Mouse (Mus musculus): ENCODE measurements around the gene Cldn6. TPM values are rescaled to one million over a fixed set of nuclear protein-coding genes. Genes with fewer than 3 reads are reported as not detected.
A peak's percentile ranks its signal among the peaks of the same experiment; 100 is the strongest.

Cldn6 gene
- polyA plus RNA-seq, 1 experiment: 0.48 TPM

GRCm38 (mm10) chr17:23674271-23674952, 4.6 kb upstream of the Cldn6 start:
- H3K4me3 ChIP-seq (replicated peaks): peak overlapping the region; percentile 99

GRCm38 (mm10) chr17:23675127-23675526, 3.9 kb upstream of the Cldn6 start:
- Histone ChIP-seq H3K4me1 (peaks cover 72% of the 10 kb centered on the region), H3K9me3 (0 out of 2 replicates have a peak, but pooled peaks cover 3% of the 10 kb centered on the region), H3K4me3 (replicated peaks) (no peak overlapping the region), H3K27me3 (replicated peaks) (peaks cover 22% of the 10 kb centered on the region), H3K36me3 (replicated peaks; ENCODE audit: low read length) (peaks cover 6% of the 10 kb centered on the region)
- TF ChIP-seq GATA1 (IDR thresholded peaks at IDR 0.05; ENCODE audit: borderline replicate concordance, low read length) (no peak), FLI1 (IDR thresholded peaks at IDR 0.05; ENCODE audit: low read length) (no peak)

More at GRCm38 (mm10) chr17:23674271-23674952, 4.6 kb upstream of the Cldn6 start:
- peaks cover 13% of the 10 kb centered on the region for H3K36me3 ChIP-seq (replicated peaks; ENCODE audit: low read length)
- no peaks in the 10 kb centered on the region for H3K9me3 ChIP-seq
- TF ChIP-seq FLI1 (IDR thresholded peaks at IDR 0.05; ENCODE audit: low read length) (no peak), GATA1 (IDR thresholded peaks at IDR 0.05; ENCODE audit: borderline replicate concordance, low read length) (no peak)
- peaks cover 15% of the 10 kb centered on the region for H3K27me3 ChIP-seq (replicated peaks)
- H3K4me1 ChIP-seq: peaks cover 64% of the 10 kb centered on the region

- peaks cover 28% of the 10 kb centered on the region for H3K27me3 ChIP-seq (replicated peaks)
- no peaks in the 10 kb centered on the region for H3K36me3 ChIP-seq (replicated peaks; ENCODE audit: low read length)
- H3K4me3 ChIP-seq (replicated peaks): peak overlapping the region; percentile 93
- 0 out of 2 replicates have a peak, but pooled peaks cover 3% of the 10 kb centered on the region for H3K9me3 ChIP-seq
- no peak for TF ChIP-seq GATA1 (IDR thresholded peaks at IDR 0.05; ENCODE audit: borderline replicate concordance, low read length)
- TF ChIP-seq FLI1 (IDR thresholded peaks at IDR 0.05; ENCODE audit: low read length): no peak
- peaks cover 78% of the 10 kb centered on the region for H3K4me1 ChIP-seq
Measured at GRCm38 (mm10) chr17:23675564-23676281, 3.3 kb upstream of the Cldn6 start.

- peaks cover 79% of the 10 kb centered on the region for H3K4me1 ChIP-seq
- 0 out of 2 replicates have a peak, but pooled peaks cover 3% of the 10 kb centered on the region for H3K9me3 ChIP-seq
- no peaks in the 10 kb centered on the region for H3K36me3 ChIP-seq (replicated peaks; ENCODE audit: low read length)
- peaks cover 37% of the 10 kb centered on the region for H3K27me3 ChIP-seq (replicated peaks)
- peak overlapping the region; percentile 93 for H3K4me3 ChIP-seq (replicated peaks)
- TF ChIP-seq GATA1 (IDR thresholded peaks at IDR 0.05; ENCODE audit: borderline replicate concordance, low read length) (no peak), FLI1 (IDR thresholded peaks at IDR 0.05; ENCODE audit: low read length) (no peak)
Measured at GRCm38 (mm10) chr17:23676473-23677031, 2.5 kb upstream of the Cldn6 start.

- peaks cover 44% of the 10 kb centered on the region for H3K27me3 ChIP-seq (replicated peaks)
Measured at GRCm38 (mm10) chr17:23677236-23677679, 1.8 kb upstream of the Cldn6 start, which contains the start of gene Tnfrsf12a. Tnfrsf12a (minus strand) TSS chr17:23677468.

GRCm38 (mm10) chr17:23680336-23680735, 1.3 kb downstream of the Cldn6 start:
- H3K4me1 ChIP-seq: peaks cover 53% of the 10 kb centered on the region
- TF ChIP-seq GATA1 (IDR thresholded peaks at IDR 0.05; ENCODE audit: borderline replicate concordance, low read length): no peak
- no peak for TF ChIP-seq FLI1 (IDR thresholded peaks at IDR 0.05; ENCODE audit: low read length)
- no peak overlapping the region for H3K4me3 ChIP-seq (replicated peaks)
- no peaks in the 10 kb centered on the region for H3K36me3 ChIP-seq (replicated peaks; ENCODE audit: low read length)
- H3K9me3 ChIP-seq: 0 out of 2 replicates have a peak, but pooled peaks cover 3% of the 10 kb centered on the region
- H3K27me3 ChIP-seq (replicated peaks): peaks cover 70% of the 10 kb centered on the region

More at GRCm38 (mm10) chr17:23677236-23677679, 1.8 kb upstream of the Cldn6 start, which contains the start of gene Tnfrsf12a:
- Histone ChIP-seq H3K36me3 (replicated peaks; ENCODE audit: low read length) (no peaks in the 10 kb centered on the region), H3K4me1 (peaks cover 72% of the 10 kb centered on the region), H3K9me3 (0 out of 2 replicates have a peak, but pooled peaks cover 3% of the 10 kb centered on the region), H3K4me3 (replicated peaks) (peak within 1 kb of the TSS; percentile 93)
- TF ChIP-seq GATA1 (IDR thresholded peaks at IDR 0.05; ENCODE audit: borderline replicate concordance, low read length) (no peak), FLI1 (IDR thresholded peaks at IDR 0.05; ENCODE audit: low read length) (no peak)

- Histone ChIP-seq H3K4me1 (peaks cover 45% of the 10 kb centered on the region), H3K4me3 (replicated peaks) (no peak overlapping the region), H3K36me3 (replicated peaks; ENCODE audit: low read length) (no peaks in the 10 kb centered on the region), H3K9me3 (0 out of 2 replicates have a peak, but pooled peaks cover 3% of the 10 kb centered on the region), H3K27me3 (replicated peaks) (peaks cover 71% of the 10 kb centered on the region)
- TF ChIP-seq GATA1 (IDR thresholded peaks at IDR 0.05; ENCODE audit: borderline replicate concordance, low read length): no peak
- TF ChIP-seq FLI1 (IDR thresholded peaks at IDR 0.05; ENCODE audit: low read length): no peak
Measured at GRCm38 (mm10) chr17:23681086-23681485, 2.0 kb downstream of the Cldn6 start.

- Histone ChIP-seq H3K4me3 (replicated peaks) (no peak overlapping the region), H3K9me3 (0 out of 2 replicates have a peak, but pooled peaks cover 3% of the 10 kb centered on the region), H3K27me3 (replicated peaks) (peaks cover 65% of the 10 kb centered on the region), H3K36me3 (replicated peaks; ENCODE audit: low read length) (no peaks in the 10 kb centered on the region), H3K4me1 (peaks cover 35% of the 10 kb centered on the region)
- TF ChIP-seq FLI1 (IDR thresholded peaks at IDR 0.05; ENCODE audit: low read length): no peak
- no peak for TF ChIP-seq GATA1 (IDR thresholded peaks at IDR 0.05; ENCODE audit: borderline replicate concordance, low read length)
Measured at GRCm38 (mm10) chr17:23682092-23682491, 3.0 kb downstream of the Cldn6 start.

GRCm38 (mm10) chr17:23682530-23682929, 3.5 kb downstream of the Cldn6 start:
- H3K4me3 ChIP-seq (replicated peaks): no peak overlapping the region
- peaks cover 65% of the 10 kb centered on the region for H3K27me3 ChIP-seq (replicated peaks)
- H3K36me3 ChIP-seq (replicated peaks; ENCODE audit: low read length): no peaks in the 10 kb centered on the region
- H3K4me1 ChIP-seq: peaks cover 31% of the 10 kb centered on the region
- no peak for TF ChIP-seq FLI1 (IDR thresholded peaks at IDR 0.05; ENCODE audit: low read length)
- TF ChIP-seq GATA1 (IDR thresholded peaks at IDR 0.05; ENCODE audit: borderline replicate concordance, low read length): no peak
- 0 out of 2 replicates have a peak, but pooled peaks cover 3% of the 10 kb centered on the region for H3K9me3 ChIP-seq

All from megakaryocyte, embryonic 14.5 days (primary cell).